Mouse (Mus musculus) heart, embryonic 10.5 days (tissue): Measurements from ENCODE around the gene Lsm2. TPM values are rescaled to one million over a fixed set of nuclear protein-coding genes. Genes with fewer than 3 reads are reported as not detected.
"Not testable (repeated sequence)": the region's sequence is repeated elsewhere in the genome, so short reads cannot be mapped to it uniquely, and the experiment has no call there.

ENCODE experiments used
- DNase-seq: peaks from one replicate; pipeline ENCODE4 v3.0.0-alpha.2; 2017; ENCODE audit warnings: low spot score
- H3K27ac ChIP-seq: fragments of 300-500 bp; sonication (generic); 2 replicates; pipeline ENCODE4 v1.5.1; 2016; ENCODE audit warnings: mild to moderate bottlenecking
- H3K27me3 ChIP-seq: fragments of 300-500 bp; sonication (generic); 2 replicates; pipeline ENCODE4 v1.6.1; 2016; ENCODE audit warnings: mild to moderate bottlenecking; ENCODE audit not compliant: poor library complexity, insufficient read depth, severe bottlenecking
- H3K36me3 ChIP-seq: fragments of 300-500 bp; sonication (generic); 2 replicates; pipeline ENCODE4 v1.6.1; 2016; ENCODE audit warnings: mild to moderate bottlenecking, moderate library complexity
- H3K4me1 ChIP-seq: fragments of 300-500 bp; sonication (generic); 2 replicates; pipeline ENCODE4 v1.6.1; 2016; ENCODE audit warnings: mild to moderate bottlenecking
- H3K4me3 ChIP-seq: fragments of 300-500 bp; sonication (generic); 2 replicates; pipeline ENCODE4 v1.5.1; 2016; ENCODE audit warnings: mild to moderate bottlenecking, moderate library complexity
- H3K9me3 ChIP-seq: fragments of 300-500 bp; sonication (generic); 2 replicates; pipeline ENCODE4 v1.6.1; 2016; ENCODE audit warnings: mild to moderate bottlenecking, moderate library complexity
- WGBS: fragments of 180-500 bp; shearing (Covaris S2); methylation state at CpG from one replicate; pipeline ENCODE4 v1.1.7; 2016; 5-methylcytosine and 5-hydroxymethylcytosine counted together
- polyA plus RNA-seq: library from polyadenylated mRNA; unstranded; fragments of >200 nt; fragmentation: Nextera tagmentation; extraction: Ambion mirVana; gene quantifications from 2 replicates; pipeline ENCODE4 v1.2.1, GENCODE M21; 2016

The Lsm2 gene
- 197 and 247 TPM in 2 replicates for polyA plus RNA-seq

DNA sequence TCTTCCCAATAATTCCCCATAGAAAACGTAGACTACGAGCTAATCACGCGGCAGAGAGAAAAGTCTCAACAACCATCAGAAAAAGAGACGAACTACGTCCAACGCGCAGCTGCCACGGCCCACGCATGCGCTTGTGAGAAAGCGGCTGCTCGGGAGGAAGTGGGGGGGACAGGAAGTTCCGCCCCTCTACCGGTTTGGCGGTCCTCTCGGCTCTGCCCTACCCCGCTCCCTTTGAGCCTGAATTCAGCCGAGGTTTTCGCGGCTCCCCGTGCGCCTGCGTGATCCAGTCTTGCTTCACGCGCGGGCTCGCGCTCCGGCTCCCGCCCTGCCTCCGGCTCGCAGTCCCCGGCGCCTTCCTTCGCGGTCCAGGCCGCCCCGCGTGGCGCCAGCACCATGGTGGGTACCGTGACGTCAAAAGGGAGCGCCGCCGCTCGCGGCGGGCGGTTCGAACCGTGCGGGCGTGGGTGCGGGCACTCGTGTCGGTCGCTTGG is at the start of gene Lsm2:
Gene Lsm2 (plus strand): TSS at position 173 of the 491 bp plus-strand sequence.
- peak within 1 kb of the TSS; percentile 81 for H3K4me3 ChIP-seq
- H3K27ac ChIP-seq, result peak within 1 kb of the TSS; percentile 100
- H3K27me3 ChIP-seq, result no peaks in the 10 kb centered on the region
- DNase-seq, result peak; percentile 97
- peaks cover 30% of the 10 kb centered on the region for H3K36me3 ChIP-seq
- no peaks in the 10 kb centered on the region for H3K9me3 ChIP-seq
- H3K4me1 ChIP-seq, result peaks cover 10% of the 10 kb centered on the region; the same call in 1 of the 2 replicates
- WGBS, result under 1% methylated on average over 58 of the region's 58 CpGs

GRCm38 (mm10) chr17:34932287-34932686 is 49.4 kb upstream of the Lsm2 start:
- Histone ChIP-seq H3K27ac (peak overlapping the region; percentile 87; the same call in 1 of the 2 replicates), H3K36me3 (peaks cover 28% of the 10 kb centered on the region), H3K9me3 (no peaks in the 10 kb centered on the region), H3K4me3 (peak overlapping the region; percentile 78), H3K27me3 (no peaks in the 10 kb centered on the region), H3K4me1 (peaks cover 28% of the 10 kb centered on the region)
- 89% methylated on average over 8 of the region's 8 CpGs for WGBS
- no peak for DNase-seq

DNA sequence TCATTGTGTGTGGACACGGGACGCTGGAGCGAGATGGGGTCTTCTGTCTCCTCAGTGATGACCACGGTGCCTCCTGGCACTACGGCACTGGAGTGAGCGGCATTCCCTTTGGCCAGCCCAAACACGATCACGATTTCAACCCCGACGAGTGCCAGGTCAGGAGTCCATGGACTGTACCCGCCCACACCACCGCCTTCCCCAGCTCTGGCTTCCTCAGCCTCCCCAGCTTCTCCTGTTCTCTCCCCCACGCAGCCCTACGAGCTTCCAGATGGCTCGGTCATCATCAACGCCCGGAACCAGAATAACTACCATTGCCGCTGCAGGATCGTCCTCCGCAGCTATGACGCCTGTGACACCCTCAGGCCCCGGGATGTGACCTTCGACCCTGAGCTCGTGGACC is 47.6 kb upstream of the Lsm2 start:
- no peak overlapping the region for H3K4me3 ChIP-seq
- H3K36me3 ChIP-seq, result peaks cover 28% of the 10 kb centered on the region
- DNase-seq, result no peak
- peak overlapping the region; percentile 7; the same call in 1 of the 2 replicates for H3K27ac ChIP-seq
- H3K27me3 ChIP-seq, result no peaks in the 10 kb centered on the region
- 75% methylated on average over 24 of the region's 24 CpGs for WGBS
- peaks cover 22% of the 10 kb centered on the region for H3K4me1 ChIP-seq
- no peaks in the 10 kb centered on the region for H3K9me3 ChIP-seq

DNA sequence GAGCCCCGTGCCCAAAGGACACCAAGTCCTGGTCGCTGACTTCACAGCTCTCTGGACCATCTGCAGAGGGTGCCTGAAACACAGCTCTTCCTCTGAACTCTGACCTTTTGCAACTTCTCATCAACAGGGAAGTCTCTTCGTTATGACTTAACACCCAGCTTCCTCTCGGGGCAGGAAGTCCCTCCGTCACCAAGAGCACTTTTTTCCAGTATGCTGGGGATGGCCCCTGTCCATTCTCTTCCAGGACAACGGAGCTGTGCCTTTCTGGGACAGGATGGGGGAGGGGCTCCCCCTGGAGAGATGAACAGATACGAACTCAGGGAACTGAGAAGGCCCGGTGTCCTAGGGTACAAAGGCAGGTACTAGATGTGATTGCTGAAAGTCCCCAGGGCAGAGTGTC is 46.8 kb upstream of the Lsm2 start:
- Histone ChIP-seq H3K27me3 (no peaks in the 10 kb centered on the region), H3K9me3 (no peaks in the 10 kb centered on the region), H3K4me1 (peaks cover 21% of the 10 kb centered on the region), H3K27ac (no peak overlapping the region), H3K36me3 (peaks cover 28% of the 10 kb centered on the region), H3K4me3 (peak overlapping the region; percentile 5; the same call in 1 of the 2 replicates)
- 42% methylated on average over 8 of the region's 8 CpGs for WGBS
- DNase-seq, result no peak

- H3K27me3 ChIP-seq, result no peaks in the 10 kb centered on the region
- no peak for DNase-seq
- WGBS, result 84% methylated on average over 6 of the region's 6 CpGs
- H3K4me1 ChIP-seq, result peaks cover 20% of the 10 kb centered on the region
- no peaks in the 10 kb centered on the region for H3K9me3 ChIP-seq
- no peak overlapping the region for H3K4me3 ChIP-seq
- H3K36me3 ChIP-seq, result peaks cover 23% of the 10 kb centered on the region
- no peak overlapping the region for H3K27ac ChIP-seq
Observed at GRCm38 (mm10) chr17:34937960-34938505, 43.6 kb upstream of the Lsm2 start.

GRCm38 (mm10) chr17:34941344-34942041 is 40.2 kb upstream of the Lsm2 start:
- peak overlapping the region; percentile 48 for H3K4me3 ChIP-seq
- no peaks in the 10 kb centered on the region for H3K27me3 ChIP-seq
- no peaks in the 10 kb centered on the region for H3K36me3 ChIP-seq
- peaks cover 7% of the 10 kb centered on the region for H3K4me1 ChIP-seq
- 9% methylated on average over 15 of the region's 15 CpGs for WGBS
- no peak for DNase-seq
- H3K9me3 ChIP-seq, result no peaks in the 10 kb centered on the region
- H3K27ac ChIP-seq, result peak overlapping the region; percentile 71

- 77% methylated on average over 4 of the region's 4 CpGs for WGBS
- DNase-seq, result no peak
- H3K4me1 ChIP-seq, result peaks cover 7% of the 10 kb centered on the region
Observed at GRCm38 (mm10) chr17:34943128-34943815, 38.4 kb upstream of the Lsm2 start.

GRCm38 (mm10) chr17:34944362-34944761 is 37.3 kb upstream of the Lsm2 start:
- no peak for DNase-seq
- H3K4me3 ChIP-seq, result no peak overlapping the region
- peaks cover 7% of the 10 kb centered on the region for H3K4me1 ChIP-seq
- H3K27me3 ChIP-seq, result no peaks in the 10 kb centered on the region
- no peaks in the 10 kb centered on the region for H3K9me3 ChIP-seq
- H3K36me3 ChIP-seq, result peaks cover 1% of the 10 kb centered on the region
- H3K27ac ChIP-seq, result no peak overlapping the region

More at GRCm38 (mm10) chr17:34943128-34943815, 38.4 kb upstream of the Lsm2 start:
- Histone ChIP-seq H3K27me3 (no peaks in the 10 kb centered on the region), H3K9me3 (no peaks in the 10 kb centered on the region), H3K27ac (no peak overlapping the region), H3K4me3 (no peak overlapping the region), H3K36me3 (no peaks in the 10 kb centered on the region)

- Histone ChIP-seq H3K36me3 (peaks cover 23% of the 10 kb centered on the region), H3K27me3 (no peaks in the 10 kb centered on the region), H3K27ac (no peak overlapping the region), H3K4me1 (peaks cover 16% of the 10 kb centered on the region), H3K9me3 (no peaks in the 10 kb centered on the region), H3K4me3 (no peak overlapping the region)
- WGBS, result 92% methylated on average over 5 of the region's 5 CpGs
- no peak for DNase-seq
Observed at GRCm38 (mm10) chr17:34946486-34947140, 35.0 kb upstream of the Lsm2 start.

DNA sequence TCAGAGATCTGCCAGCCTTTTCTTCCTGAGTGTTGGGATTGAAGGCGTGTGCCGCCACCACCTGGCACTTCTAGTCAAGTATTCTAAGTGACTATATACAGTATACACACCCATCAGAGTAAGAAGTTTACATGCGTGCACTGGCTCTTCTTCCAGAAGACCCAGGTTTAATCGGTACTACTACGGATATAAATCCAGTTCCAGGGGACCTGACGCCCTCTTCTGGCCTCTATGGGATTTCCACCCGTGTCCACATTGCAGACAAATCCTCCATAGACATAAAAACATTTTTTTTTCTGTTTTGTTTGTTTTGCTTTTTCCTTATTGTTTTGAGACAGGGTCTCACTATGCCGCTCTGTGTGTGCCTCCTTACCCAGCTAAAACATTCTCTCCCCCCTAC is 34.1 kb upstream of the Lsm2 start:
- Histone ChIP-seq H3K9me3 (no peaks in the 10 kb centered on the region), H3K27me3 (no peaks in the 10 kb centered on the region), H3K36me3 (peaks cover 24% of the 10 kb centered on the region), H3K4me1 (peaks cover 12% of the 10 kb centered on the region), H3K4me3 (no peak overlapping the region), H3K27ac (no peak overlapping the region)
- DNase-seq, result no peak
- WGBS, result 30% methylated on average over 8 of the region's 8 CpGs

DNA sequence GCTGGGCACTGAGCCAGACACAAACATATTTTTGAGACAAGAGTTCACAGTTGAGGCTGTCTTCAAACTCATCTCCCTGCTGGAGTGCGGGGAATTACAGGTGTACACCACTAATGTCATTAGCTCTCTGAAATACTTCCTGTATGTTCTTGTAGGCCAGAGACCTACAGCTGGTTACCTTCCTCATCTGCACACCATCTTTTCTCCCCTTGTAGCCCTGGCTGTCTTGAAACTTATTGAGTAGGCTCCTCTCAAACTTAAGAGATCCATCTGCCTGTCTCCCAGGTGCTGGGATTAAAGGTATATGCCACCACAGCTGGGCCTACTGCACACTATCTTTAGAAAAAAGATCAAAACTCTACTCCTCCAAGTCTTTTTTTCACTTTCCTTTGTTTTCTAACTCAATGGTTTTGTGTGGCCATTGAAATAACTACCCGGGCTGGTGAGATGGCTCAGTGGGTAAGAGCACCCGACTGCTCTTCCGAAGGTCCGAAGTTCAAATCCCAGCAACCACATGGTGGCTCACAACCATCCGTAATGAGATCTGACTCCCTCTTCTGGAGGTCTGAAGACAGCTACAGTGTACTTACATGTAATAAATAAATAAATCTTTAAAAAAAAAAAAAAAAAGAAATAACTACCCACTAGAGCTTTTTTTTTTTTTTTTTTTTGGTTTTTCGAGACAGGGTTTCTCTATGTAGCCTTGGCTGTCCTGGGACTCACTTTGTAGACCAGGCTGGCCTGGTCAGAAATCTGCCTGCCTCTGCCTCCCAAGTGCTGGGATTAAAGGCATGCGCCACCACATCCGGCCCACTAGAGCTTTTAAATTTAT is 32.7 kb upstream of the Lsm2 start:
- Histone ChIP-seq H3K36me3 (peaks cover 24% of the 10 kb centered on the region), H3K4me1 (peaks cover 12% of the 10 kb centered on the region)
- H3K4me3 ChIP-seq, DNase-seq, H3K9me3 ChIP-seq, H3K27me3 ChIP-seq, H3K27ac ChIP-seq: not testable (repeated sequence)
- WGBS, result 65% methylated on average over 9 of the region's 9 CpGs

- peaks cover 2% of the 10 kb centered on the region; the same call in 1 of the 2 replicates for H3K27me3 ChIP-seq
- 29% methylated on average over 4 of the region's 4 CpGs for WGBS
- peaks cover 24% of the 10 kb centered on the region for H3K36me3 ChIP-seq
- DNase-seq, result no peak
- no peaks in the 10 kb centered on the region for H3K9me3 ChIP-seq
- H3K4me3 ChIP-seq, result no peak overlapping the region
- no peak overlapping the region for H3K27ac ChIP-seq
- H3K4me1 ChIP-seq, result peaks cover 12% of the 10 kb centered on the region
Observed at GRCm38 (mm10) chr17:34949553-34949969, 32.1 kb upstream of the Lsm2 start.
